Mouse (Mus musculus) kidney, embryonic 14.5 days (tissue): Measurements from ENCODE around the gene Ptpn14. TPM values are rescaled to one million over a fixed set of nuclear protein-coding genes. Genes with fewer than 3 reads are reported as not detected.

Source experiments
- ATAC-seq: fragments of 200-750 bp; cut with Nextera tagmentation; 2 replicates; pipeline ENCODE4 v1.8.0; 2017; ENCODE audit warnings: moderate number of reproducible peaks, mild to moderate bottlenecking, moderate TSS enrichment, moderate library complexity; ENCODE audit not compliant: low FRiP score, low TSS enrichment
- H3K27ac ChIP-seq: fragments of 300-500 bp; sonication (generic); 2 replicates; pipeline ENCODE4 v1.5.1; 2014; ENCODE audit warnings: low read depth, mild to moderate bottlenecking, low read length, moderate library complexity, mixed read lengths
- H3K27me3 ChIP-seq: fragments of 300-500 bp; sonication (generic); 2 replicates; pipeline ENCODE4 v1.6.1; 2014; ENCODE audit warnings: mild to moderate bottlenecking, low read length; ENCODE audit not compliant: control insufficient read depth, insufficient read depth
- H3K36me3 ChIP-seq: fragments of 300-500 bp; sonication (generic); 2 replicates; pipeline ENCODE4 v1.6.1; 2014; ENCODE audit warnings: low read length, mixed read lengths; ENCODE audit not compliant: control insufficient read depth, insufficient read depth
- H3K4me1 ChIP-seq: fragments of 300-500 bp; sonication (generic); 2 replicates; pipeline ENCODE4 v1.6.1; 2014; ENCODE audit warnings: low read length, mixed read lengths; ENCODE audit not compliant: control insufficient read depth, insufficient read depth
- H3K4me2 ChIP-seq: fragments of 300-500 bp; sonication (generic); replicated peaks from 2 replicates; pipeline ENCODE4 v1.6.1; 2014; ENCODE audit warnings: low read depth, mild to moderate bottlenecking, low read length
- H3K4me3 ChIP-seq: fragments of 300-500 bp; sonication (generic); 2 replicates; pipeline ENCODE4 v1.5.1; 2014; ENCODE audit warnings: mild to moderate bottlenecking, low read length
- H3K9ac ChIP-seq: fragments of 300-500 bp; sonication (generic); 2 replicates; pipeline ENCODE4 v1.6.1; 2014; ENCODE audit warnings: low read depth, mild to moderate bottlenecking, low read length, moderate library complexity
- H3K9me3 ChIP-seq: fragments of 300-500 bp; sonication (generic); 2 replicates; pipeline ENCODE4 v1.6.1; 2016; ENCODE audit warnings: low read length; ENCODE audit not compliant: control insufficient read depth
- WGBS: fragments of 180-500 bp; shearing (Covaris S2); extraction: QIAGEN DNeasy Blood & Tissue Kit; methylation state at CpG from one replicate; pipeline ENCODE4 v1.1.7; 2014; 5-methylcytosine and 5-hydroxymethylcytosine counted together
- polyA plus RNA-seq: library from polyadenylated mRNA; unstranded; fragments of >200 nt; fragmentation: Nextera tagmentation; extraction: Ambion mirVana; gene quantifications from 2 replicates; pipeline ENCODE4 v1.2.1, GENCODE M21; 2014

Gene Ptpn14
- polyA plus RNA-seq, 1 experiment from 2014 or later = 21.1 TPM

- Histone ChIP-seq H3K36me3 (no peaks in the 10 kb centered on the region), H3K4me2 (peak overlapping the region; percentile 80), H3K4me3 (peak overlapping the region; percentile 73), H3K9ac (peak overlapping the region; percentile 87; the same call in 1 of the 2 replicates), H3K27ac (no peak overlapping the region), H3K27me3 (no peaks in the 10 kb centered on the region), H3K9me3 (no peaks in the 10 kb centered on the region), H3K4me1 (peaks cover 10% of the 10 kb centered on the region; the same call in 1 of the 2 replicates)
- 10% methylated on average over 9 of the region's 9 CpGs for WGBS
- 0 out of 2 replicates have a peak, but pooled peaks have one; percentile 30 for ATAC-seq
Measured at GRCm38 (mm10) chr1:189922721-189923120, 194.7 kb downstream of the Ptpn14 start.

- 78% methylated on average over 4 of the region's 4 CpGs for WGBS
Measured at GRCm38 (mm10) chr1:189923157-189923556, 195.1 kb downstream of the Ptpn14 start.

GRCm38 (mm10) chr1:189923871-189924568 lies 196.0 kb downstream of the Ptpn14 start:
- H3K36me3 ChIP-seq = no peaks in the 10 kb centered on the region
- H3K9me3 ChIP-seq = no peaks in the 10 kb centered on the region
- no peak overlapping the region for H3K4me3 ChIP-seq
- no peak overlapping the region for H3K27ac ChIP-seq
- no peak overlapping the region for H3K4me2 ChIP-seq
- ATAC-seq = no peak
- H3K27me3 ChIP-seq = no peaks in the 10 kb centered on the region
- 75% methylated on average over 22 of the region's 22 CpGs for WGBS
- H3K9ac ChIP-seq = no peak overlapping the region
- H3K4me1 ChIP-seq = peaks cover 10% of the 10 kb centered on the region; the same call in 1 of the 2 replicates

More at GRCm38 (mm10) chr1:189923157-189923556, 195.1 kb downstream of the Ptpn14 start:
- no peak for ATAC-seq
- H3K36me3 ChIP-seq = no peaks in the 10 kb centered on the region
- peaks cover 10% of the 10 kb centered on the region; the same call in 1 of the 2 replicates for H3K4me1 ChIP-seq
- no peak overlapping the region for H3K9ac ChIP-seq
- H3K27ac ChIP-seq = no peak overlapping the region
- H3K9me3 ChIP-seq = no peaks in the 10 kb centered on the region
- H3K27me3 ChIP-seq = no peaks in the 10 kb centered on the region
- H3K4me3 ChIP-seq = no peak overlapping the region
- no peak overlapping the region for H3K4me2 ChIP-seq

GRCm38 (mm10) chr1:189926279-189926678 lies 198.2 kb downstream of the Ptpn14 start:
- Histone ChIP-seq H3K4me2 (no peak overlapping the region), H3K36me3 (no peaks in the 10 kb centered on the region), H3K27ac (no peak overlapping the region), H3K9me3 (no peaks in the 10 kb centered on the region), H3K27me3 (no peaks in the 10 kb centered on the region), H3K9ac (no peak overlapping the region), H3K4me1 (peaks cover 6% of the 10 kb centered on the region; the same call in 1 of the 2 replicates), H3K4me3 (no peak overlapping the region)
- ATAC-seq = no peak
- WGBS = 59% methylated on average over 8 of the region's 8 CpGs

Other genes starting within 250 kb of the Ptpn14 start
- 87.3 and 98.8 TPM in 2 replicates for gene Cenpf, start 40.2 kb upstream of the Ptpn14 start, polyA plus RNA-seq
- 85.6 and 93.3 TPM in 2 replicates for gene Smyd2, start 194.1 kb downstream of the Ptpn14 start, polyA plus RNA-seq